Mouse (Mus musculus) spleen, adult 2 months (tissue): ENCODE results near the gene Apoe. TPM values are rescaled to one million over a fixed set of nuclear protein-coding genes. Genes with fewer than 3 reads are reported as not detected.

Source experiments
- DNase-seq, 2 experiments: peaks; one replicate each; pipeline versions ENCODE4 v3.0.0 to v3.0.0-alpha.2; 2012 to 2021; ENCODE audit warnings: low spot score in 2 of 2, low read depth in 1 of 2
- H3K27ac ChIP-seq: fragments of 200-500 bp; 2 replicates; pipeline ENCODE4 v1.5.1; 2012; ENCODE audit warnings: low read length, inconsistent platforms; ENCODE audit not compliant: insufficient read depth
- H3K27me3 ChIP-seq: fragments of 200-500 bp; 2 replicates; pipeline ENCODE4 v1.6.1; 2012; ENCODE audit warnings: mild to moderate bottlenecking, moderate library complexity, low read length, inconsistent platforms; ENCODE audit not compliant: control insufficient read depth, insufficient read depth
- H3K36me3 ChIP-seq: fragments of 200-500 bp; 2 replicates; pipeline ENCODE4 v1.6.1; 2012; ENCODE audit warnings: mild to moderate bottlenecking, low read length, inconsistent platforms; ENCODE audit not compliant: control insufficient read depth, insufficient read depth
- H3K4me1 ChIP-seq: fragments of 200-500 bp; 2 replicates; pipeline ENCODE4 v1.6.1; 2011; ENCODE audit warnings: inconsistent platforms; ENCODE audit not compliant: control insufficient read depth, insufficient read depth, insufficient read length
- H3K4me3 ChIP-seq: fragments of 200-500 bp; 2 replicates; pipeline ENCODE4 v1.5.1; 2011; ENCODE audit warnings: mild to moderate bottlenecking, inconsistent platforms; ENCODE audit not compliant: insufficient read depth, insufficient read length; ENCODE audit errors: extremely low read depth
- CTCF ChIP-seq: fragments of 200-500 bp; IDR thresholded peaks from 2 replicates; pipeline ENCODE4 v1.5.1; 2011; ENCODE audit warnings: mild to moderate bottlenecking, inconsistent platforms; ENCODE audit not compliant: insufficient read depth, insufficient read length, insufficient replicate concordance; ENCODE audit errors: extremely low read depth
- POLR2A ChIP-seq: fragments of 200-500 bp; IDR thresholded peaks from 2 replicates; pipeline ENCODE4 v1.6.1; 2011; ENCODE audit warnings: low read depth, low read length, inconsistent platforms
- WGBS: fragments of 180-500 bp; shearing (Covaris S2); methylation state at CpG from one replicate; pipeline ENCODE4 v1.1.7; 2018; 5-methylcytosine and 5-hydroxymethylcytosine counted together
- polyA plus RNA-seq: library from polyadenylated mRNA; depleted of rRNA; stranded (reverse); fragments of >200 nt; gene quantifications from 2 replicates; pipeline ENCODE4 v1.2.3, GENCODE M21; 2012

Apoe gene
- polyA plus RNA-seq, 1 experiment, result 1,613 TPM

GRCm38 (mm10) chr7:19726541-19726940 is 27.6 kb upstream of the Apoe start:
- 94% methylated on average over 4 of the region's 4 CpGs for WGBS
- Histone ChIP-seq H3K27ac (no peak overlapping the region), H3K27me3 (no peaks in the 10 kb centered on the region), H3K36me3 (no peaks in the 10 kb centered on the region), H3K4me1 (no peaks in the 10 kb centered on the region), H3K4me3 (no peak overlapping the region)
- TF ChIP-seq POLR2A (no peak), CTCF (no peak)
- DNase-seq, result no peak

DNA sequence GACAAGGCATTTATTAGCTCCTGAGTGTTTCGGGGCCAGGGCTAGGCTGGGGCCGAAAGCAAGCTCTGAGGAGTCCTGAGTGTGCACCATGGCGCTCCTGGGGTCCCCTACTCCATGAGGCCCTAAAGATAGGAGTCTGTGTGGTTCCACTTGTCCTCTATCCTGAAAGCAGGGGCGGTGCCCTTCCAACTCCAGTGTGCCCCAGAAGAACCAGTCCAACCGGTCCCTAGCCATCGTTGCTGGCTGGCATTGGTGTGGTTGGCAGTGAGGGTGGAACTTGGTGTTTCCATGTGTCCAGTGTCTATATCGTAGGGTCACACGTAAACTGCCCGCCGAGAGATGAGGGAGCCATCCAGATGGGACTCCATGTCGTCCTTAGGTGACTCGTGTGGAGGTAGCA is 25.2 kb upstream of the Apoe start:
- 93% methylated on average over 12 of the region's 12 CpGs for WGBS

DNA sequence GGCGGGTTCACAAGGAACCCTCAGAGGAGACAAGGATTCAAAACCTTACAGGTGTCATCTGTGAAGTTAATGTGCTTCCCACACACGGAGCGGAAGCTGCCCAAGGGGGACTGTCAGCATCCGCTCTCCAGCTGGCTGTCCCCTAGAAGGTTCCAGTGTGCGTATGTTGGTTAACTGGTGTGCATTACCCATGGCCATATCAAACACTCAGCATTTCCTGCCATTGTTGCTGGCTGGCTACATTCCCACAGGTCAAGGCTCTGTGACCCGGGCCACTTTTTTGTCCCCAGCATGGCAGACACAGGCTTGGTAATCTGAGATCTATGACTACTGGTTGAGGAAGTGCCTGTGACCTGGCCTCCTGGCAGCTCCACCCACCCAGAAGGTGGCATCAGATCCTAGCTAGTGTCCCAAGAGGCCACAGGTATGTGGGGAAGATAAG is 23.8 kb upstream of the Apoe start:
- Histone ChIP-seq H3K27ac (peak overlapping the region; percentile 33; the same call in 1 of the 2 replicates), H3K4me1 (no peaks in the 10 kb centered on the region), H3K36me3 (no peaks in the 10 kb centered on the region), H3K4me3 (no peak overlapping the region), H3K27me3 (no peaks in the 10 kb centered on the region)
- no peak for TF ChIP-seq CTCF
- no peak for TF ChIP-seq POLR2A
- no peak for DNase-seq
- 73% methylated on average over 6 of the region's 6 CpGs for WGBS

More for the DNA sequence above, 25.2 kb upstream of the Apoe start:
- DNase-seq, result no peak
- no peak overlapping the region for H3K27ac ChIP-seq
- H3K4me3 ChIP-seq, result no peak overlapping the region
- no peaks in the 10 kb centered on the region for H3K4me1 ChIP-seq
- no peaks in the 10 kb centered on the region for H3K36me3 ChIP-seq
- TF ChIP-seq CTCF (no peak), POLR2A (no peak)
- no peaks in the 10 kb centered on the region for H3K27me3 ChIP-seq

- no peaks in the 10 kb centered on the region for H3K27me3 ChIP-seq
- no peak overlapping the region for H3K27ac ChIP-seq
- H3K4me3 ChIP-seq, result no peak overlapping the region
- DNase-seq, result no peak
- H3K36me3 ChIP-seq, result no peaks in the 10 kb centered on the region
- WGBS, result 87% methylated on average over 4 of the region's 4 CpGs
- H3K4me1 ChIP-seq, result peaks cover 5% of the 10 kb centered on the region; the same call in 1 of the 2 replicates
- TF ChIP-seq POLR2A (no peak), CTCF (no peak)
These were observed 20.2 kb upstream of the Apoe start for GRCm38 (mm10) chr7:19719200-19719599.

GRCm38 (mm10) chr7:19718297-19718952 is 19.4 kb upstream of the Apoe start:
- WGBS, result 84% methylated on average over 5 of the region's 5 CpGs
- TF ChIP-seq CTCF (no peak), POLR2A (no peak)
- no peak for DNase-seq
- H3K4me1 ChIP-seq, result peaks cover 5% of the 10 kb centered on the region; the same call in 1 of the 2 replicates
- no peaks in the 10 kb centered on the region for H3K36me3 ChIP-seq
- no peak overlapping the region for H3K4me3 ChIP-seq
- no peaks in the 10 kb centered on the region for H3K27me3 ChIP-seq
- H3K27ac ChIP-seq, result no peak overlapping the region

- no peak for DNase-seq
- H3K4me3 ChIP-seq, result no peak overlapping the region
- TF ChIP-seq POLR2A (no peak), CTCF (no peak)
- peaks cover 5% of the 10 kb centered on the region; the same call in 1 of the 2 replicates for H3K4me1 ChIP-seq
- H3K36me3 ChIP-seq, result no peaks in the 10 kb centered on the region
- H3K27ac ChIP-seq, result no peak overlapping the region
- 84% methylated on average over 4 of the region's 4 CpGs for WGBS
- no peaks in the 10 kb centered on the region for H3K27me3 ChIP-seq
These were observed 18.4 kb upstream of the Apoe start for GRCm38 (mm10) chr7:19717346-19717745.

DNA sequence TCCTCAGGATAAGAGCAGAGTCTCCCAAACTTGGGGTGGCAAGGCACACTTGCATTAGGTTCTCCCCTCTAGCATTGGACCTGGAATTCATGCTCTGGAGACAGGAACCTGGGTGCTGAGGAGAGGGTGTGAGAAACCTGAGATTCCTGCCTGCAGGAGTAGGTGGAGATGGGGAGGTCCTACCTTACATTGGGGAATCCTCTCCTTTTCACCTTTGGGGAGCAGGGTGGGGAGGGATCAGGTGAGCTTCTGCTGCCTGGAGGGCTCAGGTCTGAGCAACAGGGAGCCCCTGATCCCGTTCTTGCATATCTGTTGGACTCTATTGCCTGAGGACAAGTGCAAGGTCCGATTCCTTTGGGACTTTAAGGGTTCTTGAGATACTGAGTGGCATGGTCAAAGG is 17.8 kb upstream of the Apoe start:
- Histone ChIP-seq H3K4me1 (peaks cover 5% of the 10 kb centered on the region; the same call in 1 of the 2 replicates), H3K27me3 (no peaks in the 10 kb centered on the region), H3K4me3 (no peak overlapping the region), H3K36me3 (peaks cover 3% of the 10 kb centered on the region), H3K27ac (no peak overlapping the region)
- TF ChIP-seq POLR2A (no peak), CTCF (no peak)
- WGBS, result 85% methylated on average over 2 of the region's 2 CpGs
- DNase-seq, result no peak
